Comparison of ENCODE assay signal across 7 mouse cellular contexts in the genomic region with DNA sequence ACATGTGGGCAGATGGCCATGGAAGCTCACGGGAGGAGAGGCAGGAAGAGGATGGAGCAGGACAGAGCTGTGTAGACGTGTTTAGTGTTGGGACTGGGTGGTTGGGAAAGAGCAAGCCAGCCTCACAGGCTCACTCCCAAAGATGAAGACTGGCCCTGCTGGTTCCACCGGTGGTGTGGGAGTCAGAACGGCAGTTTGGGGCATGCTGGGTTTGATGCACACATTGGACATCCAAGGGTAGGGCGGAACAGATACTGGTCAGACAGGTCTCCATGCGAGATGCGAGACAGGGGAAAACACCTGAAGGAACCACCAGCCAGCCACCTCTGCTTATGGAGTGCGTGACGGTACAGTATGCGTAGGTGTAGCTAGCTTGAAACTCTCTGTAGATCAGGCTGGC. TPM values are rescaled to one million over a fixed set of nuclear protein-coding genes. Genes with fewer than 3 reads are reported as not detected.
DNase-seq lines count a peak whose midpoint lies in the region; ATAC-seq and TF ChIP-seq lines count a peak whose summit lies in the region.

No protein-coding gene starts in this region.

- H3ac ChIP-seq in myocyte (ENCODE audit: control insufficient read depth, insufficient read length): no peak overlapping the region

- no peak for ATAC-seq in liver, embryonic 11.5 days (replicated peaks; ENCODE audit: low FRiP score)
- no peak for ATAC-seq in intestine, embryonic 14.5 days (replicated peaks; ENCODE audit: low FRiP score, low TSS enrichment, low read depth)

- peaks cover 4% of the 10 kb centered on the region; the same call in 1 of the 2 replicates for H3K9me3 ChIP-seq in liver, embryonic 11.5 days (ENCODE audit: control insufficient read depth, low read length)
- H3K9me3 ChIP-seq in intestine, embryonic 14.5 days (ENCODE audit: control insufficient read depth, low read length): peaks cover 3% of the 10 kb centered on the region; the same call in 1 of the 2 replicates

- no peaks in the 10 kb centered on the region for H3K36me3 ChIP-seq in liver, embryonic 11.5 days (ENCODE audit: control insufficient read depth, insufficient read depth, low read length)
- H3K36me3 ChIP-seq in intestine, embryonic 14.5 days (ENCODE audit: control insufficient read depth, insufficient read depth, low read length): no peaks in the 10 kb centered on the region
- H3K36me3 ChIP-seq in myocyte (ENCODE audit: control insufficient read depth, insufficient read depth): no peaks in the 10 kb centered on the region

- no peak for TF ChIP-seq POLR2A in myocyte (IDR thresholded peaks at IDR 0.05; ENCODE audit: insufficient read length, low read depth)

- no peaks in the 10 kb centered on the region for H3K79me2 ChIP-seq in myocyte (ENCODE audit: control insufficient read depth, insufficient read depth)

- no peak overlapping the region for H3K27ac ChIP-seq in liver, embryonic 11.5 days (ENCODE audit: low read depth, low read length)
- no peak overlapping the region for H3K27ac ChIP-seq in intestine, embryonic 14.5 days (ENCODE audit: low read depth)

- no peaks in the 10 kb centered on the region for H3K27me3 ChIP-seq in liver, embryonic 11.5 days (replicated peaks; ENCODE audit: control insufficient read depth, insufficient read depth, low read length)
- H3K27me3 ChIP-seq in intestine, embryonic 14.5 days (replicated peaks; ENCODE audit: control insufficient read depth, insufficient read depth, low read length): no peaks in the 10 kb centered on the region
- H3K27me3 ChIP-seq in myocyte (ENCODE audit: control insufficient read depth, insufficient read depth, insufficient read length): no peaks in the 10 kb centered on the region

- no peak for DNase-seq in liver, embryonic 11.5 days (ENCODE audit: low spot score)
- no peak for DNase-seq in liver
- peak; percentile 94 for DNase-seq in gonadal fat pad, adult 2 months (ENCODE audit: low read depth)
- DNase-seq in intestine, embryonic 14.5 days (ENCODE audit: low spot score): no peak
- DNase-seq in natural killer cell, adult 2 months (ENCODE audit: low spot score in 2 of 2): no peak
- DNase-seq in frontal cortex, postnatal 25 days (ENCODE audit: low spot score in 2 of 2): no peak

- H3K4me1 ChIP-seq in liver, embryonic 11.5 days (replicated peaks; ENCODE audit: control insufficient read depth, insufficient read depth, low read length): peaks cover 8% of the 10 kb centered on the region; the same call in 1 of the 2 replicates
- H3K4me1 ChIP-seq in intestine, embryonic 14.5 days (replicated peaks; ENCODE audit: control insufficient read depth, insufficient read depth, low read length): peaks cover 18% of the 10 kb centered on the region

- peak overlapping the region; percentile 67 for H3K4me3 ChIP-seq in liver, embryonic 11.5 days (ENCODE audit: low read depth, low read length)
- H3K4me3 ChIP-seq in intestine, embryonic 14.5 days (ENCODE audit: low read depth, low read length): peak overlapping the region; percentile 68
- peak overlapping the region; percentile 50 for H3K4me3 ChIP-seq in myocyte

- 80% methylated on average over 10 of the region's 10 CpGs for WGBS in liver, embryonic 11.5 days
- 81% methylated on average over 10 of the region's 10 CpGs for WGBS in intestine, embryonic 14.5 days

- no peak overlapping the region for H3K9ac ChIP-seq in liver, embryonic 11.5 days (ENCODE audit: low read depth, low read length)
- no peak overlapping the region for H3K9ac ChIP-seq in intestine, embryonic 14.5 days (ENCODE audit: low read length)

- H3K4me2 ChIP-seq in liver, embryonic 11.5 days: peak overlapping the region; percentile 97
- H3K4me2 ChIP-seq in intestine, embryonic 14.5 days (ENCODE audit: low read length): peak overlapping the region; percentile 89
- peak overlapping the region; percentile 93 for H3K4me2 ChIP-seq in myocyte (ENCODE audit: low read depth)

TF ChIP-seq in myocyte, 11 proteins besides CTCF, POLR2A, EP300 and RAD21:
- TF ChIP-seq MYOD1 (IDR thresholded peaks at IDR 0.05; ENCODE audit: control insufficient read depth in 1 of 3, insufficient read length in 2 of 3, low read depth in 2 of 3) (no peak), MYOG (IDR thresholded peaks at IDR 0.05; ENCODE audit: control insufficient read depth in 1 of 3, insufficient read depth in 1 of 3, insufficient read length in 2 of 3, low read depth in 2 of 3) (no peak), USF1 (IDR thresholded peaks at IDR 0.05; ENCODE audit: low read depth) (no peak), CEBPB (IDR thresholded peaks at IDR 0.05; ENCODE audit: insufficient read depth, poor library complexity, severe bottlenecking) (no peak), TCF3 (IDR thresholded peaks at IDR 0.05; ENCODE audit: insufficient read length, low read depth) (no peak), E2F4 (IDR thresholded peaks at IDR 0.05; ENCODE audit: insufficient read depth) (no peak), TCF12 (IDR thresholded peaks at IDR 0.05; ENCODE audit: insufficient read depth, poor library complexity, severe bottlenecking) (no peak), MAX (IDR thresholded peaks at IDR 0.05; ENCODE audit: low read depth) (no peak), SRF (IDR thresholded peaks at IDR 0.05; ENCODE audit: control insufficient read depth, insufficient read length, low read depth) (no peak), REST (IDR thresholded peaks at IDR 0.05; ENCODE audit: insufficient read depth, insufficient read length) (no peak), POLR2AphosphoS2 (IDR thresholded peaks at IDR 0.05; ENCODE audit: insufficient read length, low read depth) (no peak)

RNA-seq across cellular contexts. Expression of gene H3f3a, which starts 34.8 kb away (rescaled TPM):
- 1,897 and 1,996 TPM in 2 replicates for polyA plus RNA-seq in liver, embryonic 11.5 days (2014; fragmentation: Nextera tagmentation; extraction: Ambion mirVana)
- 399 and 407 TPM in 2 replicates for polyA plus RNA-seq in gonadal fat pad, adult 2 months (2012; rRNA removed)
- 2,025 and 2,200 TPM in 2 replicates for polyA plus RNA-seq in intestine, embryonic 14.5 days (2014; fragmentation: Nextera tagmentation; extraction: Ambion mirVana)
- polyA plus RNA-seq in myocyte (2012; fragmentation: generic; extraction: Trizol): 597 TPM

RNA-seq across cellular contexts. Expression of gene Acbd3, which starts 53.1 kb away (rescaled TPM):
- polyA plus RNA-seq in liver, embryonic 11.5 days (2014; fragmentation: Nextera tagmentation; extraction: Ambion mirVana): 17.5 and 18.4 TPM in 2 replicates
- 19.2 and 22.4 TPM in 2 replicates for polyA plus RNA-seq in gonadal fat pad, adult 2 months (2012; rRNA removed)
- polyA plus RNA-seq in intestine, embryonic 14.5 days (2014; fragmentation: Nextera tagmentation; extraction: Ambion mirVana): 23.0 and 24.7 TPM in 2 replicates
- 13.6 TPM for polyA plus RNA-seq in myocyte (2012; fragmentation: generic; extraction: Trizol)
